Mouse (Mus musculus): Measurements from ENCODE around the gene Dmgdh. TPM values are rescaled to one million over a fixed set of nuclear protein-coding genes. Genes with fewer than 3 reads are reported as not detected.
A peak's percentile ranks its signal among the peaks of the same experiment; 100 is the strongest.

Dmgdh gene
- total RNA-seq, 2 experiments from 2014 or later, result 0.24 to 0.48 TPM

- peak; percentile 74 to 78 for DNase-seq (ENCODE audit: low spot score in 2 of 2)
These were observed 97.5 kb downstream of the Dmgdh start, which contains the start of gene Arsb for GRCm38 (mm10) chr13:93771588-93772278. Gene Arsb, plus strand, starts transcription at chr13:93771630.

GRCm38 (mm10) chr13:93772279-93772636, 98.0 kb downstream of the Dmgdh start:
- DNase-seq (ENCODE audit: low spot score in 2 of 2), result no peak

- no peak for DNase-seq (ENCODE audit: low spot score in 2 of 2)
These were observed 98.6 kb downstream of the Dmgdh start for GRCm38 (mm10) chr13:93772861-93773260.

GRCm38 (mm10) chr13:93773704-93774315, 99.6 kb downstream of the Dmgdh start:
- DNase-seq (ENCODE audit: low spot score in 2 of 2), result no peak

- DNase-seq (ENCODE audit: low spot score in 2 of 2), result no peak
These were observed 108.6 kb downstream of the Dmgdh start for GRCm38 (mm10) chr13:93782823-93783222.

- DNase-seq (ENCODE audit: low spot score in 2 of 2), result no peak
These were observed 111.1 kb downstream of the Dmgdh start for GRCm38 (mm10) chr13:93785329-93785728.

GRCm38 (mm10) chr13:93786051-93786450, 111.8 kb downstream of the Dmgdh start:
- peak; percentile 64 to 73 for DNase-seq (ENCODE audit: low spot score in 2 of 2)

- peak; percentile 69 to 92 for DNase-seq (ENCODE audit: low spot score in 2 of 2)
These were observed 113.4 kb downstream of the Dmgdh start for GRCm38 (mm10) chr13:93787647-93788046.

GRCm38 (mm10) chr13:93792945-93793642, 118.9 kb downstream of the Dmgdh start:
- peak in 1 of 2 experiments; percentile 79 for DNase-seq (ENCODE audit: low spot score in 2 of 2)

GRCm38 (mm10) chr13:93793643-93794182, 119.5 kb downstream of the Dmgdh start:
- DNase-seq (ENCODE audit: low spot score in 2 of 2), result no peak

- no peak for DNase-seq (ENCODE audit: low spot score in 2 of 2)
These were observed 122.9 kb downstream of the Dmgdh start for GRCm38 (mm10) chr13:93797011-93797600.

Small RNA genes lying within 50 kb of the gene (microRNA-seq; reads per million reads assigned to microRNA genes)
- 0 reads per million in 2 experiments for gene Mir5624

Other genes starting within 250 kb of the Dmgdh start
- gene Jmy, start 174.6 kb upstream of the Dmgdh start, total RNA-seq (2021), result 10 to 100 TPM; 43.8 to 44.6 TPM
- under 1 TPM in 1 of 2 experiments, not detected in 1; 0.32 TPM for gene Bhmt, start 36.5 kb upstream of the Dmgdh start, total RNA-seq (2021)
- gene Bhmt2, start 131 bp upstream of the Dmgdh start, total RNA-seq (2021), result under 1 TPM; 0.41 TPM
- gene Arsb, start 97.2 kb downstream of the Dmgdh start, total RNA-seq (2021), result 100 to 1,000 TPM; 106 to 114 TPM

Measured in layer of hippocampus, postnatal 14 days (tissue).